Mouse (Mus musculus) left cerebral cortex, postnatal 14 days (tissue): ENCODE results near the gene Abhd8. TPM values are rescaled to one million over a fixed set of nuclear protein-coding genes. Genes with fewer than 3 reads are reported as not detected.
A peak's percentile ranks its signal among the peaks of the same experiment; 100 is the strongest.

Experiments
- DNase-seq, 2 experiments: peaks; one replicate each; pipeline ENCODE4 v3.0.0; 2021 to 2022; ENCODE audit warnings: low spot score in 2 of 2, mixed read lengths in 1 of 2
- intact Hi-C: fragments of 180-260 bp; cut with DNase I; formaldehyde crosslinking; loops from one replicate; pipeline ENCODE4 v1.15.1; 2025
- long read RNA-seq, 2 experiments: library from polyadenylated mRNA; stranded (forward); transcript quantifications; one replicate each; pipeline ENCODE4 v2.0.0; 2021
- total RNA-seq, 2 experiments: library from RNA; stranded (reverse); gene quantifications; 2 replicates each; pipeline ENCODE4 v1.2.3; 2021

The Abhd8 gene
- 100 to 1,000 TPM; 225 to 230 TPM for total RNA-seq
- long read RNA-seq, experiment 1, transcript Abhd8-201 (5 exons, 1,978 nt): major isoform, 526 of 555 reads
- long read RNA-seq, experiment 1, partial matches to known transcripts: 13 of 555 reads
- long read RNA-seq, experiment 1, other reads (novel, unspliced or antisense): 9 of 555 reads
- long read RNA-seq, experiment 2, transcript Abhd8-201 (5 exons, 1,978 nt): major isoform, 483 of 512 reads
- long read RNA-seq, experiment 2, transcript Abhd8-202 (3 exons, 800 nt): minor isoform, 5 of 512 reads
- long read RNA-seq, experiment 2, partial matches to known transcripts: 12 of 512 reads
- long read RNA-seq, experiment 2, other reads (novel, unspliced or antisense): 11 of 512 reads

DNA sequence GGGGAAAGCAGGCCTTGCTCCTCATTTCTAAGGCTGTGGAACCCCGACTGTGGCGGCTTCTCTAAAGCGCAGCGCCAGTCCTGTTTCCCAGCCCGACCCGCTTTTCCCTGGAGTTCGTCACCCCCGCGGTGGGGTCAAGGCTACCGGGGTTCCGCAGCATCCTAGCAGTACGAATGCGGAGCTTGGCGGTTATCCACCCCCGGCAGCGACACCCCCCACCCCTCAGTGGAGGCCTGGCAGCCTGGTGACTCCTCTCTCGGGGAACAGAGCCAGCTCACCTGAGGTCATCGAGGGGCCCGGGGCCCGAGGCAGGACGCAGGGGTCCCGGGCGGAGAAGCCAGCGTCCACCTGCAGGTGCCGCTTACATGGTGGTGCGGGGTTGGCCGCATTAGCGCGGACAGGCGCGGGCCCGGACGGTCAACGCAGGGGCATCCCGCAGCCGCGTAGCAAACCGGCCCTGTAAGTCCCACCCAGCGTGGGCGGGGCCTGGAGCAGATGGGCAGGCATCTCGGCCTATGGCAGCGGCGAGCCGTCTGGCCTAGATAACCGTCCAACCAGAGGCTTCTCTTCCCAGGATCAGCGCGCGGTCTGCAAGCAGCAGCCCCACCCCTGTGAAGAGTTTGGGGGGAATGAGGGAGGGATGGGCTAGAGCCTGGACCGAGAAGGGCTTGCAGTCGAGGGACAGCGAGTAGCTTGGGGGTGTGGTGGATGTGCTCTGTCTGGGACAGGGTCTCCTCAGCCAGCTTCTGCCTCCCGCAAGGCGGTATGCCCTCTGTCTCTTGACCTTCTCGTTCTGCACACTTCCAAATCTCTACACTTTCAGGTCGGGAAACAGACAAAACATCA is at the start of gene Abhd8:
Abhd8 (minus strand) TSS at position 468 of the 846 bp plus-strand sequence.
- DNase-seq: peak; percentile 98 to 99
- intact Hi-C loops: loop anchor here (5.0 kb wide), 1 partner anchor 556 kb away; the partner anchor contains the start of gene Map1s

DNA sequence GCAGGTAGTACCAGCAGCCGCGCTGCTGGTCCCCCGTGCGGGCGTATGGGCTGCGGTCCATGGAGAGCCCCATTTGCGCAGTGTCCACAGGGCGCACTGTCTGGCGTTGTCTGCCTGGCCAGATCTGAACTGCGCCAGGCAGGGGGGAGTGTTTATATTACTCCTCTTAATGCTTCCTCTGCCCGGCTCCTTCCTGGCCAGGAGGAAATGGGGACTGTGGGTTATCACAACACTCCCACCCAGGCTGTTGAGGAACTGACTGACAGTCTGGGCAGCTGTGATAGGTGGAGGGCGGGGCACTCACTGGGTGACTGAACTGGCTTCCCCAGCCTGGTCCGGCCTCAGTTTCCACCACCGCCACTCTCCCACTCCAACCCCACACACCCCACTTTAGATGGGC is 48.2 kb upstream of the Abhd8 start, which contains the start of gene Plvap:
Plvap (minus strand) TSS at position 109 of the 400 bp plus-strand sequence.
- no peak for DNase-seq
- intact Hi-C loops: no loop called here

DNA sequence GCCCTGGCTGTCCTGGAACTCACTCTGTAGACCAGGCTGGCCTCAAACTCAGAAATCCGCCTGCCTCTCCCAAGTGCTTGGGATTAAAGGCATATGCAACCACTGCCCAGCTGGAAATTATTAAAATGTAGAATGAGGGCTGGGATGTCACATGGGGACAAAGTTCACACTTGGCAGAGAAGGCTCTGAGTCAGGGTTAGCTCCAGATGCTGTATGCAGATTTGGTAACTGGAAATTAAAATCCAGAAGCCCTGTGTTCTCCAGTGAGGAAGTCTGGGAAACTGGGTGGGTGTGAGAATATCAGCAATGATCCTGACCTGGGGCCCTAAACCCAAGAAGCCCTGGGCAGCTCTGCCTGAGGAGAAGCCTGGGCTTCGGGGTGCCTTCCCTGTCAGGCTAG is 45.9 kb upstream of the Abhd8 start:
- no peak for DNase-seq
- intact Hi-C loops: no loop called here

DNA sequence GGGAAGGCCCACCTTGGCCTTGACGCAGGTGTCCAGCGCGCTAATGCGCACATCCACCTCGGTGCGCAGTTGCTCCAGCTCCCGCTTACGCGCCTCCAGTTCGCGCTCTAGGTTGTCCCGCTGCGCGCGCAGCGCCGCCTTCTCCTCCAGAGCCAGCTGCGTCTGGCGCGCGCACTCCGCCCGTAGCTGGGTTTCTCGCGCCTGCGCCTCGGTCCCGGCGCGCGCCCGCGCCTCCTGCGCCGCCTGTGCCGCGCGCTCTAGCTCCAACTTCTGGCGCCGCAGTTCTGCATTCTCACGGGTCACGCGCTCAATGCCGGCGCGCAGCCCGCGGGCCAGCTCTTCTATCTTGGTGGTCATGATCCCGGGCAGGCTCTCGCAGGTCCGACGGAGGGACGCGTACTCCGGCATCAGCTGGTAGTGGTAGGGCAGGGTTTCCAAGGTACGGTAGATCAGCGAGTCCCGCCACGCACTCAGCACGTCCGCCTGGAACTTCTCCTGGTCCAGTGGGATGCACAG is 44.2 kb upstream of the Abhd8 start:
- DNase-seq: peak; percentile 85 to 87
- intact Hi-C loops: no loop called here

DNA sequence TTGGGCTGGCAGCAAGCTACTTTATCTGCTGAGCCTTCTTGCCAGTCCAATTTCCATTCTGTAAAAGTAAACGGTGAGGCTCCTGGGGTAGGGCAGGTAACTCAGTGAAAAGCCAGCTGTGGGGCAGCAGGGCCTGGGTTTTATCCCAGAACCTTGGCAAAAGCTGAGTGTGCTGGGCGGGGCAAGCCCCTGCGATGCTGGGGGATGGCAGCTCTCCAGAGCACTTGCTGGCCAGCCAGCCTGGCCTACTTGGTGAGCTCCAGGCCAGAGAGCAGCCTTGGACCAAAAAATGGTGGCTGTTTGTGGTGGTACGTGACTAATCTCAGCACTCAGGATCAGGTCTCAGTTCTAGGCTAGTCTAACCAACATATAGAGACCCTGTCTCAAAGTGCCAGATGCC is 42.5 kb upstream of the Abhd8 start:
- intact Hi-C loops: no loop called here
- no peak for DNase-seq

DNA sequence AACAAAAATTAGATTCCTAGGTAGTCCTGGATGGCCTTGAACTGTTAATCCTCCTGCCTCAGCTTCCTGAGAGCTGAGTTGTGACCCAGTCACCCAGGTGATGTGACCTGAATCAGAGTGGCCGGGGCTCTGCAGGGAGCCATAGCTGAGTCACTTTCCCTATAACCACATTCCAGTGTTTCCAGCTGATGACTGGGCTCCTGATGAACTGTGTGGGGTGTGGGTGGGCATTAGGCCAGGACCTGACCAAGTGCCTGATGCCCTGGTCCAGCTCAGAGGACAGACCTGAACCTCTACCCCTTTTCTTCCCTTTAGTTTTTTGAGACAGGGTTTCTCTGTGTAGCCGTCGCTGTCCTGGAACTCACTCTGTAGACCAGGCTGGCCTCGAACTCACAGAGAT is 41.9 kb upstream of the Abhd8 start:
- DNase-seq: no peak

DNA sequence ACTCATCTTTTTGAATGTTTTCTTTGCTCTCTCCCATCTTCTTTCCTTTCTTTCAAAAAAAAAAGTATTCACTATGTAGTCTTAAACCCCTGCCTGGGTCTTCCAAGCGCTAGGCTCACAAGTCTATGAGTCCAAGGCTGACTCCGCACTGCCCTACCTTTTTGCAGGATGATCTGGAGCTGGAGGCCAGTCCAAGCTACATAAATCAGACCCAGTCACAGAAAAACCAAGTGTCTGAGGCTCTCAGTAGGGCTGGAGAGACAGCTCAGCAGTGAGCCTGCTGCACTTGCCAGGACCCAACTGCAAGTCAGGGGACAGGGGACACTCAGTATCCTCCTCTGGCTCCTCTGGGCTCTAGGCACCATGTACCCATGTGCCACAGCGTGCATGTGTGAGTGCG is 40.9 kb upstream of the Abhd8 start:
- DNase-seq: no peak
- intact Hi-C loops: no loop called here

More for the DNA sequence above, 41.9 kb upstream of the Abhd8 start:
- intact Hi-C loops: no loop called here

DNA sequence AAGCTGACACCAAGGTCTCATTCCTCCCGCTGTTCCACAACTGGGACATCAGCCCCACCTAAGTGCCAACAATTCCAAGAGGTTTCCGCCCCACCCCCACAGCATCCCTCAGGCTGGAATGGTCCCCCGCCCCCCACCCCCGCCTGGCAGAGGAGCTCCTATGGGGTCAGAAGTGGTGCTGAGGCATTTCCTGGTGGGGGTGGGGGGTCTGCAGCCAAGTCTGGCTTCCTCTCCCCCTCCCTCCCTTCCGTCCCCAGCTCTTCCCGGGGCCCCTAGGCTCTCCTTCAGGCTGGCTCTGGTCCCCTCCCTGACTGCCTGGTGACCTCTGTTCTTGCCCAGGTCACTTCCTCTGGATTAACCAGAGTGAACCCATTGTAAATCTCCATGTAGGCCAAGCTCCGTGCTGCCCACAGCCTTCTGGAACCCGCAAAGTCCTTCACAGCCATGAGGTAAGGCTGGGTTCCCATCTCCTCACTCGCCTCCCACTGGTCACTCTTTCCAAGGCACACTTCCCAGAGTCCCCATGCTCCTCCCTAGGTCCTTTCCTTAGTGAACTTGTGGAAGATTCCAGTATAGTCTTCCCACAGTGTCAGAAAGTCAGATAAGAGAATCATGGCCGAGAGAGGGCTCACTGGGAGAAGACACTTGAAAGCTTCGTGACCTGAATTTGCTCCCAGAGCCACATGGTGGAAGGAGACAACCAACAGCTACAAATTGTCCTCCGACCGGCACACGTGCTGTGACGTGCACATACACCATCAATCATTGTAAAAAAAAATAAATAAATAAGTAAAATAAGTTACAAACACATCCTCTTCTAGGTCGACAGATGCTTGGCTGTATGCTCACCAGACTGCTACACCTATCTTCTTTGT is 35.6 kb upstream of the Abhd8 start:
- intact Hi-C loops: no loop called here

DNA sequence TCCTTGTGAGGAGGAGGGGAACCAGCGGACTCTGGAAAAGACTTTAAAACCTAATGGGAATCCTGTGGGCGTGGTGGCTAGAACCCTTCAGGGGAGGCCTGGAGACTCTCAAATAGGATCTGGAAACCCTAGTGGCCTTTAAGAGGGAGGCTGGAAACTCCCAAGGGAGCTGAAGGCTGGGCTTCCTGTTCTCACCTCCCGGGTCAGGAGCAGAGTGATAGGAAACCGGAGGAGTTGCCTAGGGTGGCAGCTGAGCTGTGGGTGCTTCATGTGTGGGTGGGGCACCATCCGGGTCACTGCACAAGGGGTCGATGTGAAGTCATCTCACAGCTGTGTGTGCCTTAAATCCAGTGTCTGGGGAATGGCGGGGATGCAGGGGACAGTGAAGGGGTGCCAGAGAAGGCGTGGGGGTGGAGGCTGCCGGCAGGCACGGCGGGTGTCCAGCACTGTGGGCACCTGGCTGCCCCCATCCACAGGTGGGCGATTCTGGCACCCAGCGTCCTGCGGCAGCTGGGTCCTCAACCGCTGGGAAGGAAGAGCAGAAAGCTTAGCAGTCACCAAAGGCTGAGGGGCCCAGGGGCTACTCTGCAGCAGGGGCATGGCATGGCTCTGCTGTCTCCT is 34.5 kb upstream of the Abhd8 start:
- intact Hi-C loops: no loop called here
- no peak for DNase-seq

More for the DNA sequence above, 35.6 kb upstream of the Abhd8 start:
- DNase-seq: no peak

DNA sequence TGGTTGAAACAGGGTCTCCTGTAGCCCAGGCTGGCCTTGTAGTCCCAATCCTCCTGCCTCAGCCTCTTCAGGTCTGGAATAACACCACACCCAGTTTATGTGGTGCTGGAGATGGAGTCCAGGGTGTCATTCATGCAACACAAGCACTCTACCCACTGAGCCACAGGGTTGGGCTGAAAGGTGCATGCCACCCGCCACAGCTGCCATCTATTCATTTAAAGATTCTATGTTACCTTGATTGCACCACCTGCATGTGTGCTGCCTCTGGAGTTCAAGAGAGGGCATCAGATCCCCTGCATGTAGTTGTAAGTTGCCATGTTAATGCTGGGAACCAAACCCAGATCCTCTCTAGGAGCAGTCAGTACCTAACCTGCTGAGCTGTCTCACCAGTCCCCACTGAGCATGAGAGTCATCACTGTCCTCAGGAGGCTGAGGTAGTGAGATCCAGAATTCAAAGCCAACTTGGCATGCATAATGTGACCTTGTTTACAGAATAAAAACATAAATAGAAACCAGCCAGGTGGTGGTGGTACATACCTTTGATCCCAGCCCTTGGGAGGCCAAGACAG is 33.7 kb upstream of the Abhd8 start:
- DNase-seq: no peak
- intact Hi-C loops: no loop called here

DNA sequence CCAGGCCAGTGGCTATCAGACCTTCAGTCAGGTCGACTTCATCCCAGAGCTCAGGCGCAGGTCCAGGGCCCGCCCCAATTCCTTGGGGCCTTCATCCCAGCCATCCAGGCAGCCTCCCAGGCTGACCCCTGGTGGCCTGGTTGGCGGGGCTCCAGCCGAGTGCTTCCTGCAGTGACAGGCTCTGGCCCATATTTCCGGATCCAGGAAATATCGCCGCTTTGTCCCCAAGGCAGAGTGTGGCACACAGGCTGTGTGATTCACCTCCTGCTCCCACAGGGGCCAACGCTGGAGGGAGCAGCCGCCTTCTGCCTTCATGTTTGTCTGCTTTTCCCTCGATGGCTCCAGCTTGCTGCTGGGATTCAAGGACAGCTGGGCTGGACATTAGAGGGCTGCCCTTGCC is 33.0 kb upstream of the Abhd8 start:
- no peak for DNase-seq
- intact Hi-C loops: no loop called here

DNA sequence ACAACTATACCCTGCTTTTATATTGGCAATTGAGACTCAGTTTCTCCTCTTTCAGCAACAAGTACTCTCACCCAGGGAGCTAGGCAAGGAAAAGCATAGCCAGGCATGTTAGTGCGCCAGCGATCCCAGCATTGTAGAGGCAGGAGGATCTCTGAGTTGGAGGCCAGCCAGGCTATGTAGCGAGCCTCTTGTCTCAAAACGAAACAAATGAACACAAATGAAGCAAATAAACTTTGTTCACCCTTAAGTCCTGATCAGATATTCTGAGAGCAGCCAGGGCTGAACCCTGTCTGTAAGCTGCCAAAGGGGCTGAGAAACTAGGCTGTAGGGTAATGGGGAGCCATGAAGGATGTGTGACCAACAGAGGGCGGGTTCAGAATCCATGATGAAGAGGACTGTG is 32.4 kb upstream of the Abhd8 start:
- no peak for DNase-seq
- intact Hi-C loops: no loop called here

DNA sequence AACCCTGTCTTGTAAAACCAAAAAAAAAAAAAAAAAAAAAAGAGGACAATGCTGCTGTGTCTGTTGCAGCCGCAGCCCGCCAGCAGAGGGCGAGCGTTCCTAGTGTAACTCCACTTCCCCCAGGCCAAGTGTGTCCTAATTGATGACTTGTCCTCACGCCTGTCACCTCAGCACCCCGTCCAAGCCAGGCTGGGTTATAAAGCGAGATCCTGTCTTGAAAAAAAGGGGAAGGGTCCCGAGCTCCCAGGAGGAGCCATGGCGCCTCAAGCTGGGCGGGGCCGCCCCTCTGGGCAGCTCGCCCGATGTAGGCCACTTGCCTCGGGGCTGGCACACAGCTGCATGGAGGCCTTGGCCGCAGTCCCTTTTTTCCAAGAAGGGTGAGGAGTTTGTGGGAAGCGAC is 31.6 kb upstream of the Abhd8 start:
- intact Hi-C loops: no loop called here
- peak; percentile 77 to 83 for DNase-seq

DNA sequence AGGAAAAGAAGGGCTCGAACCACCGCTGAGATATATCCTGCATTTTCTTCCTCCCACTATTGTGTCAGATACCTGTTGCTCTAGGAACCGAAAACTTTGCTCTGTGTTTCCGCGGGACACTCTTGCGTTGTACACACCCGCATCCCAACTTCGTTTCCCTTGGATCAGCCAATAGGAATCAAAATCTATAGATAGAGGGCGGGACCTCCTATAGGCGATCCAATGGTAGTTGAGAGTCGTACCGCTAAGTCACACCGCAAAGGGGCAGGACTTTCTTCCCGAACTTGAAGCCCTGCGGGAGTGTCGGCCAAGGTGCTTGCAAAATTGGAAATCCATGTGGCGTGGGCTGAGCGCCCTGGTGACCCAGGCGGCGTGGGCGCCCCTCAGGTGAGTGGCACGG is 25.0 kb upstream of the Abhd8 start:
- intact Hi-C loops: no loop called here
- DNase-seq: peak; percentile 90 to 95

DNA sequence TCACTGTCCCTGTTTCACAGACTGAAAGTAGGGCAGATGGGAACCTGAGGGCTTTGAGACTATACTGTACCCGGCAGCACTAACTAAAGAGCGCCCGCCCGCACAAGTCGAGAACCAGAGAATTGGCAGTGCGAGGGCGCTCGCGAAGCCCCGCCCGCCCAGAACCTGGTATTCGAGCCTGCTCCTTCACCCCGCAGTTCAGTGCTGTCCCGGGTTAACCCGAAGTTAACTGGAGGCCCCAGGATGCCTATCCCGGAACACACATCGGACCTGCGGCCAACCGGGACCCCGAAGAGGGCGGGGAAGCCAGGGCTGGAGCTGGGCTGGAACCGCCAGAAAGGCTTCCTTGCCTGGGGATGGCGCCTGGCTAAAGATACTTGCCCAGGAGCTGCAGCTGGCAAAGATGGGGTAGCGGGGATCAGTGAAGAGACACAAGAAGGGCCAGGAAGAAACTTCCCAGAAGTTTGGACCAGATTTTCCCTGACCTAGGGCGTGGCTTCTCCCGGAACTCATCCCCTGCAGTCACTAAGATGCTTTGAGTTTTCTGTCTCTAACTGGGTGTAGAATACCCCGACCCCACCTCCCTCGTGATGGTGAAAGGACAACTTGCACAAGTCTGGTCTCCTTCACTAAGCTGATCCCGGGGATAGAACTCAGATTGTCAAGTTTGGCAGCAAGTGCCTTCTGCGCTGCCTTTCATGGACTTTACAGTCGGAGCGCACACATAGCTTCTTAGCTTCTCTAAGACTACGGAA is 24.4 kb upstream of the Abhd8 start, which contains the start of gene Gtpbp3:
Gtpbp3 (plus strand) TSS at position 413 of the 755 bp plus-strand sequence.
- intact Hi-C loops: no loop called here
- peak; percentile 79 for DNase-seq

DNA sequence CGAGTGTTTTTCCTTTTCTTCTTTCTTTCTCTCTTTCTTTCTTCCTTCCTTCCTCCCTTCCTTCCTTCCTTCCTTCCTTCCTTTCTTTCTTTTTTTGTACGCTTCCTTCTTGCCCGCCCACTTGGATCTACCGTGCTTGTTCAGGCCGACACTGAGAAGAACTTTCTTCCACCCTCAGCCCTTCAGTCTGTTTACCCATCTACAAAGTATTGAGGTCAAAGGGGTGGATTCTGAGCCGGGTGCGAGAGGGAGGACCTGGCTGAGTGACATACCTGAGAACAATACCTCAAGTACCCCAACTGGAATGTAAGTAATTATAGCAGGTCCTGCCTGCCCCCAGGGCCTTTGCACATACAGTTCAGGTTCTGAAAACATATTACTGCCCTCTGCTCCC is 22.7 kb upstream of the Abhd8 start:
- intact Hi-C loops: no loop called here
- DNase-seq: no peak

DNA sequence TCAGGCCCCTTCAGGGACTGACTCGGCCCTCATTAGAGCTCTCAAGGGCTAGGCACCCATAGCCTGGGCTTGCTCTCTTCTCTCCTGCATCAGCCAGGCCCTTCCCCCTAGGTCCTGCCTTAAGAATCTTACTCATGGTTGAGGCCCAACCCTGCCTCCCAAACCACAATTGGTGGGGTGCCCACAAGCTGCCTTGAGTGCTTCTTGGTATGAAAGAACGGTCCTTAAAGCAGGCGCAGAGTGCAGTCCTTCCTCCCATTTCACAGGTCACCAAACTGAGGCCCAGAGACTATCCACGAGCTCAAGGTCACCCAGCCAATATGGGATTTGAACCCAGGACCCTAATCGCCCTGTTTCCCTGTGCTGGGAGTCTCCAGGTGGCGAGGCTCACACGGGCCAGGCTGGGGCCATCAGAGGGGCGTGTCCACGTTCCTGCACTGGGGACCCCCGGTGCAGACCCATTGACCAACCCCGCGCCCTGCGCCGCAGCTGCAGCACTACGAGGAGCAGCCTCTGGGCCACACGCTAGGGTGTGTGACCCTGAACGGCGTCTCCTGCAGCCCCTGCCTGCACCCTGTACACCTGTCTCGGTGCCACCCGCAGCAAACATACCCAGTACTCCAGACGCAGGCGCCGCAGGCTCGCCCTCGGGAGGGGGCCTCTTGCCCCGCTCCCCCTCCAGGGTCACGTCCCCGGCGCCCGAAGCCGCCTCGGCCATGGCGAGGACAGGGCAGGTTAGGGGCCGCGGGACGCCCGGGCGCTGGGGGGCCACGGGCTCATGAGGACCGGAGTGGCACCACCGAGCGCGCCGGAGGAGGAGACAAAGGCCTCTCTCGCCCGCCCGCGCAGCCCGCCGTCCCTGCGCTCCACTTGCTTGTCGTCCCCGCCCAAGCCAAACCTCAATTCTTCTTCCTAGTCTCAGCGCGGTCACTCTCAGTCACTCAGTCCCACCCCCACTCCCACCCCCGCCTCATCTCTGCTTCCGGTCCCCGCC is 22.0 kb upstream of the Abhd8 start, which contains the start of gene Ano8:
Ano8 (minus strand) TSS at position 822 of the 994 bp plus-strand sequence.
- peak; percentile 85 to 89 for DNase-seq
- intact Hi-C loops: no loop called here
